Mouse (Mus musculus) frontal cortex, adult 2 months (tissue): ENCODE data around the gene Olfr1167. TPM values are rescaled to one million over a fixed set of nuclear protein-coding genes. Genes with fewer than 3 reads are reported as not detected.
"Not testable (repeated sequence)": the region's sequence is repeated elsewhere in the genome, so short reads cannot be mapped to it uniquely, and the experiment has no call there.

Source experiments
- DNase-seq, 2 experiments: peaks; one replicate each; pipeline ENCODE4 v3.0.0; 2022; ENCODE audit warnings: low spot score in 1 of 2; ENCODE audit errors: extremely low spot score in 1 of 2
- polyA plus RNA-seq: library from polyadenylated mRNA; depleted of rRNA; stranded (reverse); fragments of >200 nt; gene quantifications from 2 replicates; pipeline ENCODE4 v1.2.3, GENCODE M21; 2012; rRNA removed

The Olfr1167 gene
- not detected in 2 replicates for polyA plus RNA-seq

- not testable (repeated sequence) for DNase-seq
These were observed at the start of gene Olfr1167 for GRCm38 (mm10) chr2:88155093-88155492. Gene Olfr1167, minus strand, starts transcription at chr2:88155193.

GRCm38 (mm10) chr2:88181580-88181979 is 26.6 kb upstream of the Olfr1167 start, which contains the start of gene Olfr1168:
Gene Olfr1168, plus strand, starts transcription at chr2:88181880.
- DNase-seq, result no peak

- DNase-seq, result no peak
These were observed 26.8 kb downstream of the Olfr1167 start, which contains the start of gene Olfr1166 for GRCm38 (mm10) chr2:88128172-88128571. Gene Olfr1166, minus strand, starts transcription at chr2:88128272.

Other genes with a start within 250 kb of the Olfr1167 start
- not detected in 2 replicates for gene Olfr1155, start 210.1 kb downstream of the Olfr1167 start, polyA plus RNA-seq
- not detected in 2 replicates for gene Olfr1156, start 202.1 kb downstream of the Olfr1167 start, polyA plus RNA-seq
- not detected in 2 replicates for gene Olfr1157, start 186.9 kb downstream of the Olfr1167 start, polyA plus RNA-seq
- not detected in 2 replicates for gene Olfr74, start 180.5 kb downstream of the Olfr1167 start, polyA plus RNA-seq
- gene Olfr1158, start 165.1 kb downstream of the Olfr1167 start, polyA plus RNA-seq, result not detected in 2 replicates
- gene Olfr1160, start 146.9 kb downstream of the Olfr1167 start, polyA plus RNA-seq, result 0.02 TPM in 1 of 2 replicates, not detected in the other
- not detected in 2 replicates for gene Olfr1161, start 132.4 kb downstream of the Olfr1167 start, polyA plus RNA-seq
- gene Olfr73, start 117.5 kb downstream of the Olfr1167 start, polyA plus RNA-seq, result not detected in 2 replicates
- not detected in 2 replicates for gene Olfr1162, start 104.1 kb downstream of the Olfr1167 start, polyA plus RNA-seq
- gene Olfr1163, start 83.4 kb downstream of the Olfr1167 start, polyA plus RNA-seq, result not detected in 2 replicates
- gene Olfr1164, start 61.2 kb downstream of the Olfr1167 start, polyA plus RNA-seq, result not detected in 2 replicates
- not detected in 2 replicates for gene Olfr1166, start 26.9 kb downstream of the Olfr1167 start, polyA plus RNA-seq
- gene Olfr1168, start 26.7 kb upstream of the Olfr1167 start, polyA plus RNA-seq, result not detected in 2 replicates
- gene Olfr1170, start 73.1 kb upstream of the Olfr1167 start, polyA plus RNA-seq, result not detected in 2 replicates
- not detected in 2 replicates for gene Olfr1173, start 124.7 kb upstream of the Olfr1167 start, polyA plus RNA-seq
- gene Olfr1174-ps, start 159.9 kb upstream of the Olfr1167 start, polyA plus RNA-seq, result not detected in 2 replicates
- not detected in 2 replicates for gene Olfr1175-ps, start 172.0 kb upstream of the Olfr1167 start, polyA plus RNA-seq
- gene Olfr1176, start 181.5 kb upstream of the Olfr1167 start, polyA plus RNA-seq, result 0.02 TPM in 1 of 2 replicates, not detected in the other
- not detected in 2 replicates for gene Olfr1177-ps, start 191.3 kb upstream of the Olfr1167 start, polyA plus RNA-seq
- gene Olfr1178, start 231.9 kb upstream of the Olfr1167 start, polyA plus RNA-seq, result not detected in 2 replicates